Mouse (Mus musculus): ENCODE data around the gene Tppp.
"Not testable (repeated sequence)": the region's sequence is repeated elsewhere in the genome, so short reads cannot be mapped to it uniquely, and the experiment has no call there.

The Tppp gene

DNA sequence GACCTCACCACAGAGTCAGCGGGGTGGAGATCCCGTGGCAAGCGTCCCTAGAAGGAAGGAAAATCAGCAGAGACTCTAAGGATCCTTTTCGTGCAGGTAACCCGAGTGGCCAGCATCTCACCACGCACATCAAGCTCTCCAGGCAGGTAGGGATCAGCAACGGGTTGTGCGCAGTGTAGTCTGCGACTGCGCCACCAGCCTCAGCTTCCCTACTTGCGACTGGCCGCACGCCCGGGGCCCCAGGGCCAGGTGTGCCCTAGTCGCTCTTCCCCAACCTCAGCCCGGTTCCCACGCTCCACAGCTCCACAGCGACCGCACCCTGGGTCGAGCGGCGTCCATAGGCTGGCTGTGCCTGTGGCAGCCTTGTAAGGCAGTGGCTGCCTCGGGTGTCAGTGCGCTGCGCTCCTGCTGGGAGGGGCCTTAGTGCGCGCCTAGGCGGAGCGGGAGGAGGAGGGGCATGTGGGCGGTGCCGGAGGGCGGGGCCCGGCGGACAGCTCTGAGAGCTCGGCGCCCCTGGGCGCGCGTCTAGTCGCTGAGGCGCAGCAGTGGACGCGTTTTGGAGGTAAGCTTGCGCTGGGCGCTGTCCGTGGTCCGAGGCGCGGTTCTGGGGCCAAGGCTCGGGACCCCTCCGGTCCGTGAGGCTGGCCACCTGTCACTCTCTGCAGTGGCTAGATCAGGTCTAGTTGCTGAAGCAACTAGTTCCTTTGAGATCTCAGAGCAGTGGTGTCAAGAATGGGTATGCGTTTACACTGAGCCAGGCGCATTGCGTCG lies at the start of gene Tppp:
TSS of gene Tppp (plus strand) at position 460 of the 771 bp plus-strand sequence.
- DNase-seq (ENCODE audit: low spot score in 2 of 2): peak; percentile 92 to 94

DNA sequence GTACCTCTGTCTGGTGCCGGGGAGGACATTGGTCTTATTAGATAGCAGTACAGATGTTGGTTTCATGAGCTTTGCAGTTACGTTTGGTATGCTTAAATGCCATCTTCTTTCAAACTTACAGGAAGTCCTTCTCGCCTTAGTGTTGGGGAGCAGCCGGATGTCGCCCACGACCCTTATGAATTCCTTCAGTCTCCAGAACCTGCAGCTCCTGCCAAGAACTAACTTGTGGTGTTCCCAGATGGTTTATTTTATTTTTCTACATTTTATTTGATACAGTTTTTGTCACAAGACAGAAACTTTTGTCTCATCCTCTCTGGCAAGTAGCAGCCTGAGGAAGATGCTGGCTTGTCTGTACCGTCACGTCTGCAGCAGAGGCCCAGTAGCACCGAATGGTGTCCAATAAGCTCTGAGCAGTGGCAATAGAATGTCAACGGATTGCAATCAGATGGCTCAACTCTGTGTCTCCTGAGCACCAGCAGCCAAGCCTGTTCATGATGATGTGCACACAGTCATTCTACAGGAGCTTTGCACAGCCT lies 49.0 kb upstream of the Tppp start:
- no peak for DNase-seq (ENCODE audit: low spot score in 2 of 2)

DNA sequence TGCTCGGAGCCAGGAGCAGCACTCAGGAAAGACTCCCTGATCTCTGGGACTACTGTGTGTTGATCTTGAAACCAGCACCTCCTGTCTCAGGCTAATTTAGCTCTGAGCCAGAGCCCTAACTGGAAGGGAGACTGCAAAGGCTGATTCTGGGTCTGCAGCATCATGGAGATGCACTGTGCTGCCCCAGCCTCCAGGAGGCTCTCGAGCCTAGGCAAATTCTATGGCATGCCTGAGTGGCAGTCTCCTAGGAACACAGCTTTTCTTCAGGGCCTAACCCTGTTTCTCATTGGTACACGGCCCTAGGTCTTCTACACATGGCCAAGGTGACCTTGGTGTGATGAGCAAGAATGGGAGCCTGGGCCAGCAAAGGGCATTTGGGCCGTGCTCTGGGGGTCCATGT lies 48.0 kb upstream of the Tppp start:
- DNase-seq (ENCODE audit: low spot score in 2 of 2): no peak

DNA sequence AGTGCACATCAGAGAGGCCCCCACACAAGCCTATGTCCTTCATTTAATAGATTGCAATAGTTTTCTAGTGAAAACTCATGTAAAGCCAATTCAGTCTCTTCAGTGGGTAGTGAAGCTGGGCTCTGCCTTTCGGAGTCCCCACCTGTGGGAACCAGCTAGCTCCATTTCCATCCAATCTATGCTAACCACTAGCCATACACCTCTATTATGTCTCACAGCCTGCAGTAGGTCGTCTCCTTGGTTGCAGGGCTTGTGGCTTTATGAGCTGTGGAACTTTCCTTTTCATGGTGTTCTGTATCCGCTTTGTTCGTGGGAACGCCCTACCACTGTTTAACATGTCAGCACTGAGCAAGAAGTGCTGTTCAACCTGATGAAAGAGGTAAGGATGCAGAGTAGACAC lies 45.7 kb upstream of the Tppp start, which contains the start of gene Zdhhc11:
TSS of gene Zdhhc11 (plus strand) at position 301 of the 400 bp plus-strand sequence.
- DNase-seq (ENCODE audit: low spot score in 2 of 2): no peak

DNA sequence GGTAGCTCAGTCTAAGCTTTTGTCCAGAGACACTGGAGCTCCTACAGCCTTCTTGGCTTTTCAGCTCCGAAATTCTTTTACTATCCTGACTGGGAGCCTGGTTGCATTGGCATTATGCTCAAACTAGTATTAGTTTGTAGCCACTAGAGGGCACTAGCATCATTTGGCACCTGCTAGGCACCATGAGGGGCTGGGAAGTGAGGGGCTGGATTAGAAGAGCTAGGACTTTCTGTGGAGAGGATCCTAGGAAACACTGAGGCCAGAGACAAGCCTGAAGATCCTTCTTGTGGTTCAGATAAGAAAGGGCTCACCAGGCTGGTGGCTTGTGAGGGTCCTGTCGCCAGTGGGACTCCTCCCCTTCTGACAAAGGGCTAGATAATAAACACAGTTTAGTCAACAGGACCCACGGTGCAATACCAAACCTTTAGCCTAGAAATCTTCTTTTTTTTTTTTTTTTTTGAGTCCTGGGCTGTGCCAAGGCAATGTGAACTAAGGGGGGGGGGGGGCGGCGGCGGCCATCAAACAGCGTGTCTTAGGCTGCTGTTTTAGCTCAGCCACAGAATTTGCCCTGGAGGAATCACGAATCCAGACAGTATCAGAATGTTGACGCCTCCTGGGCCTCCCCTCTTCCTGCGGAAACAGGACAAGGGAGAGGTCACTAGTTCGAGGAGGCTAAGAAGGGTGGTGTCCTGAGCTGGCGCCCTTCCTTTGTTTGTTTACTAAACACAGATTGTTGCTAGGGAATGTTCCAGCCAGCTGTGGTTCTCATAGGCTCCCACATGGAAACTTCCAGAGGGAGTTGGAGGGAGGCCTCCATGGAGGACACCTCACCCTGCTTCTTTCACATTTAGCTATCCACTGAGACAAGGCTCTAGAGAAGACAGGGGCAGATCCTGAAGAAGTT lies 38.4 kb upstream of the Tppp start:
- peak in 1 of 2 experiments; percentile 23 for DNase-seq (ENCODE audit: low spot score in 2 of 2)

DNA sequence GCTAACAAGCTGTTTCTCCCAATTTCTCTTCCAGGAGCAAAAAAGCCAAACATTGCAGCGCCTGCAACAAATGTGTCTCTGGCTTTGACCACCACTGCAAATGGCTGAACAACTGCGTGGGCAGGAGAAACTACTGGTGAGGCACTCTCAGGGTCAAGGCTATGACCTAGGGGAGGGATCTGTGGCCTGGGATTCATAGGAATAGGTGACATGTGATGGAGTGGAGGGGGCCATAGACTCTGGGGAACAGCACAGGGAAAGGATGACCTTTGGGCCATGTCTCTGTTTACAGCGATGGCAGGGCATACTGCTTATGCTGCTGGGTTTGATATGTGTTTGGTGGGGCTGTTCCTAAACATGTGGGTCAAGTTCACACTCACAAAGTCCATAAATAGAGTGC lies 34.7 kb upstream of the Tppp start:
- no peak for DNase-seq (ENCODE audit: low spot score in 2 of 2)

DNA sequence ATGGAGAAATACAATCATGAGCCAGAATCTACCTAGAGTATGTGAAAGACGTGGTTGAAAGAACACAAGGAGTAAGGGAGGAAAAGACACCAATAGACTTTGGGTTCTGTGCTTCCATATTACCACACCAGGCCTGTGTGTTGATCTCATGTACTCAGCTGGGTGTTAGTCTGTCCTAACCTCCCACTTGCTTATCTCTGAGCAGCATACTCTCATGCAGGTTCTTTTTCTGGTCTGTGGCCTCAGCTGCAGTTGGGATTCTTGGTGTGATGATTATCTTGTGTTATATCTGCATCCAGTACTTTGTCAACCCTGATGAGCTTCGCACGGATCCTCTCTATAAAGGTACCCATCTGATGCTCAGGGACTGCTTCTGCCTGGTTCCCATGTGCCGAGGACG lies 32.3 kb upstream of the Tppp start:
- DNase-seq (ENCODE audit: low spot score in 2 of 2): no peak

DNA sequence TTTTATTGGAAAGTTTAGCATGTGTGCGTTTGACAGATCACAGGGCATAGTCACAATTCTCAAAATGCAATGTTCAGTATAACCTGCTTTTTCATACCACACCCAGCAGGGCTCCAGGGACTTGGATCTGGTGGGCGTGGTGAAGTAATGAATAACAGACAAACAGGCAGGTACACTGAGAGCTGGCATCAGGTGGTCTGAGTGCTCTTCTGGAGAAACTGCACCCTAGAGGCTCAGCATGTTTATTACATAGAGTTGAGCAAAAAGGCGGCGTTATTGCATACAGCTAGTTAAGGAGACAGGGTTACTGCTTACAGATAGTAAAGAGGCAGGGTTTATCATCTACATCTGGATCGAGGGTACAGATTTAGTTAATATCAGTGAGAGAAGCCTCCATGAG lies 18.9 kb upstream of the Tppp start:
- no peak for DNase-seq (ENCODE audit: low spot score in 2 of 2)

DNA sequence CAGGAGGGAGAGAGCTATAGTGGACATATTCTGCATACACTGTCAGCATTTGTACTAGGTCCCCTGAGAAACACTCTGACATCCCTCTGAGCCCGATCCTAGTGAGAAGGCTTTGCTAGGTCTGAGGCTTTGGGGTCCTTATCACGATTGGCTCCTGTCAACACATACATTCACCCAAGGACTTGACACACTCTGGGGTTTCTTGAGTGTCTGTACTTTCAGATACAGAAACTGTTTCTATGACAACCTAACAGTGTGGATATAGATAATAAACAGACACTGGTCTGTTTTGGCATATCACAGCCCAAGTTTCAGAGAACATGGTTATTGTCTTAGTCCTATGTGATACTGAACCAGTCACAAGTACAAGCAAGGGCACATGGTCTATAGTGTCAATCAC lies 18.4 kb upstream of the Tppp start:
- DNase-seq (ENCODE audit: low spot score in 2 of 2): no peak

DNA sequence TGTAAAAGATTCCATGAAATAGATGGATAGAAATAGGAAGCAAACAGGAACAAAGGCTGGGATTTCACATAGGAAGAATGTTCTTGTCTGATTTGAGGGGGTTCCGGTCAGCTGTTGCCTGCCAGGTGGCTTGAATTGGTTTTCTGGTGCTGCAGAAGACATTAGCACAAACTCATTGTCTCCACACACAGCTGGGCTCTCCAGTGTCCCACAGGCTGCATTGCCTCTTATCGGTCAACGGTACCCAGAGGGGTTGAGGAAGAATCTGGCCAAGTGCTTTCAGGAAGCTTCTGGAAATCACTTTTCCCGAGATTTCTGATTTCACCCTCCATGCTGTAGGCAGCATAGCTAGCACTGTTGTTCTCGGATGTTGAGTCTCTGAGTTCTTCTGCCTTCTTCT lies 17.9 kb upstream of the Tppp start:
- DNase-seq (ENCODE audit: low spot score in 2 of 2): no peak

DNA sequence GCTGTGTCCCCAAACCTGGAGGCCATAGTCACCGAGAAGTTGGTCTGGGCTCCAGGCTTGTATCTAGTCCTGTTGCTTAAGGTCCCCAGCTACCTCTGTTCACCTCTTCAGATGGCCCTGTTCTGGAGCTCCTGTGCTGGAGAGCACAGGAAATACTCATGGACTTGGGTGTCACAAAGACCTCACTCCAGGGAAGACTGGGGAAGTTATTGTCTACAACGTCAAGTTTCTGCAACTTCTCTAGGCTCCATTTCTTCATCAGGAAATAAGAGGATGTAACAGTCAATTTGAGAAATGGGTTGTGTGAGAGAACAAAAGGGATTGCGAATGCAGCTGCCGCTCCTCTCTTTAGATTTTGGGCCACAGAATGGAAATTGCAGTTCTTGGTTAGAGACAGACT lies 12.8 kb upstream of the Tppp start:
- DNase-seq (ENCODE audit: low spot score in 2 of 2): no peak

DNA sequence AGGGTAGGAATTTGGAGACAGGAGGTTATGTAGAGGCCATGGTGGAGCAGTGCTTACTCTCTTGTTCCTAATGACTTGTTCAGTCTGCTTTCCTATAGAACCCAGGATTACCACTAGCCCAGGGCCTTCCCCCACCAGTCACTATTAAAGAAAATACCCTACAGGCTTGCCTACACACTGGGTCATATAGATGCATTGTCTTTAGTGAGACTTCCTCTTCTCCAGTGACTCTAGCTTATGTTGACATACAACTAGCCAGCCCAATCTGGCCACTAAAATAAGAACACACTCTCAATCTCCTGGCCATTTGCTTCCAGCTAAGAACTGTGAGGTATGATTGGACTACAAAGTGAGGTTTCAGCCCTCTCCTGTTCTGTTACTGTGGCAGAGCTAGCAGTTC lies 8.7 kb upstream of the Tppp start:
- DNase-seq (ENCODE audit: low spot score in 2 of 2): no peak

DNA sequence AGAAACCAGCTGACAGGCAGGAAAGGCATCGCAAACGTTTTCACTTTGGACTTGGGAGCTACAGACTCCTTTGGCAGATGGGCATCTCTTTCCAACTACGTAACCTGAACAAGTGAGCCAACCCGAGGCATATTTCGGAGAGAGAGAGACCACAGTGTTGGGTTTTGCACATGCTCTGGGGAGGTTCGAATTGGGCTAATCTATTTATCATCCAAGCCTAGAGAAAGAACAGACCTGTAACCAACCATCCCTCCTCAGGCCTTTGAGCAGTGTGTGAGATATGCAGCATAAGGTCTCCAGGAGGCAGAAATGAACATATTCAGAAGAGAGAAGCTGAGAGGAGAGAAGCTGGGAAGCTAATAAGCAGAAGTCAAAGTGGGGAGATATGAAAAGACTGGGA lies 8.2 kb upstream of the Tppp start:
- no peak for DNase-seq (ENCODE audit: low spot score in 2 of 2)

DNA sequence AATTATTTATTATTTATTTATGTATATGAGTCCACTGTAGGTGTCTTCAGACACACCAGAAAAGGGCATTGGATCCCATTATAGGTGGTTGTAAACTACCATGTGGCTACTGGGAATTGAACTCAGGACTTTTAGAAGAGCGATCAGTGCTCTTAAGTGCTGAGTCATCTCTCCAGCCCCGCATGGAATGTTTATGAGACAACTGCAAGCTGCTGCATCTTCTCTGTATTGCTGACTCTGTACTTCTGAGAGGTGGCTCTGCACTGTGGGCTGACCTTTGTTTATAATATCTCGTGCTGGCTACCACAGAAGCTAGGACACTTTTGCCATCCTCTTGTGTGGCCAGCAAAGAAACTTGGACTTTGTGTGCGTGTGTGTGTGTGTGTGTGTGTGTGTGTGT lies 7.7 kb upstream of the Tppp start:
- DNase-seq (ENCODE audit: low spot score in 2 of 2): no peak

DNA sequence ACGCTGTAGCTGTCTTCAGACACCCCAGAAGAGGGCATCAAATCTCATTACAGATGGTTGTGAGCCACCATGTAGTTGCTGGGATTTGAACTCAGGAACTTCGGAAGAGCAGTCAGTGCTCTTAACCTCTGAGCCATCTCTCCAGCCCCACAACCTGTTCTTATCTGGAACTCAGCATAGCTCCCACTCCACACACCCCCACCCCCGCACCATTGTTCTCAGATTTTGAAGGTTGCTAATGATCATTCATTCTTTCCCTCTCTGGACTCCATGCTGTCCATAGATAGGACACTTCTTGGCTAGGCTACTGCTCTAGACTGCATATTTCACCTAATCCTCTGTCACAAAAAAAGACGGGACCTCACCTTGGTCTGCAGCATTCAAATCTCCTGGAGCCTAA lies 2.3 kb upstream of the Tppp start:
- not testable (repeated sequence) for DNase-seq (ENCODE audit: low spot score in 2 of 2)

DNA sequence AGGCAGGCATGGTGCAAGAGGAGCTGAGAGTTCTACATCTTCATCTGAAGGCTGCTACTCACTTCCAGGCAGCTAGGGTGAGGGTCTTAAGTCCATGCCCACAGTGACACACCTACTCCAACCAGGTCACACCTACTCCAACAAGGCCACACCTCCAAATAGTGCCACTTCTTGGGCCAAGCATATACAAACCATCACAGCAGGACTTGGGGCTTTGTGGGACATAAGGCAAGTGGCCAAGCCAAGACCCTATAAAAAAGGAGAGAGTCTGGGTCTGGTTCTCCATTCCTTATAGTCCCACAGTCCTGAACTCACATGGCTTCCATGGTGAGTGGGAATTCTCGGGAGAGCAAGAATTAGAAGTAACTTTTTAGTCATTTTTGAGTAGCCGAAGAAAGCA lies 991 bp upstream of the Tppp start:
- DNase-seq (ENCODE audit: low spot score in 2 of 2): not testable (repeated sequence)

DNA sequence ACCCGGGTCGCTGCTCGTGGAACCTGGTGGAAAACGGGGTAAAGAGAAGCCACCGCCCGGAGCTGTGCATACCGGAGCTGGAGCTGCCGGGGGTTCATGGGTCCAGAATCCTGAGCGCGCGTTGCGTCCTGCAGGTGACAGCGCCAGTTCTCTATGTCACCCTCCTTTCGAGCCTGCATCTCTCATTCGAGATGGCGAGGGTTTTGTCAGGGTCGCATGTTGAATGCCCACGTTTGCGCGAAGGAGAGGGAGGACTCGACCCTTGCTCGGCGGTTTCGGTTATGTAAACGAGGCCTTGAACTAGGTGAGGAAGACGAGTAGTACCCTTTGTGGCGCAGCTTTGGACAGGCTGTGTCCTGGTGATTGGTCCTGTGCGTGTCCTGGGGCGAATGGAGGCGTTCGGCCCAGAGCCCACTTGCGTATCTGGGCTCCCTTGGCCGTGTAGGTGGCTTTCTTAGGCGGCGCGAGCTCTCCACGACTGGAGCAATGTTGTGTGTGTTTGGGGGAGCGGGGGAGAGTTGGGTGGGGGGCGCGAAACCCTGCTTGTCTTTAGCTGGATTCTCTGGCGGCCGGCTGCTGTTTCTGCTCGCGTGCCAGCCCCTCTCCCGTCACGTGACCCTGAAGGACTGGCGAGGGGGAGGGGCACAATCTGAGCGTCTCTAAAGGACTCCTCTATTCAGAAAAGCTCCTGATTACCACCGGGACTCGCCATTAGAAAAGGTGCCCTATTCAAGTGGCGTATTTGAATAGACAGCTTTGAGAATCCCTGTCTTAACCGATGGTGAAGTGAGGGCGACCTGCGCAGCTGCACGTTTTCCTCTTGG lies 796 bp downstream of the Tppp start:
- DNase-seq (ENCODE audit: low spot score in 2 of 2): peak; percentile 27 to 69

DNA sequence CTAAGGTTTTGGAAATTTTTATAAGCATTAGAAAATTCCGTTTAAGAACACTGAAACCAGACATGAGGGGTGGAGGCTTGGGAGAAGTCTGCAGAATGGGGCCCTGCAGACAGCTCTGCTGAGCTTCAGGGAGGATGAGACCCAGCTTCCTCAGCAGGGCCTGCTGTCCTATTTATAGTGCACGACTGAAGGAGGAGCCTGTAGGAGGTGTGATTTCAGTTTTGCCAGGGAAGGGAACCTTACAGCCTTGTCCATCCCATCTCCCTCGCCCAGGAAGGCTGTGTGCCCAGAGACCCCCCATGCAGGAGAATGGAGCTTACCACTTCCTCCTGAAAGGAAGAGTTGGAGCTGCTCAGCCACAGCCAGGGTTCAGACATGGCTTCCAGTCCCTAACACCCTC lies 1.5 kb downstream of the Tppp start:
- no peak for DNase-seq (ENCODE audit: low spot score in 2 of 2)

DNA sequence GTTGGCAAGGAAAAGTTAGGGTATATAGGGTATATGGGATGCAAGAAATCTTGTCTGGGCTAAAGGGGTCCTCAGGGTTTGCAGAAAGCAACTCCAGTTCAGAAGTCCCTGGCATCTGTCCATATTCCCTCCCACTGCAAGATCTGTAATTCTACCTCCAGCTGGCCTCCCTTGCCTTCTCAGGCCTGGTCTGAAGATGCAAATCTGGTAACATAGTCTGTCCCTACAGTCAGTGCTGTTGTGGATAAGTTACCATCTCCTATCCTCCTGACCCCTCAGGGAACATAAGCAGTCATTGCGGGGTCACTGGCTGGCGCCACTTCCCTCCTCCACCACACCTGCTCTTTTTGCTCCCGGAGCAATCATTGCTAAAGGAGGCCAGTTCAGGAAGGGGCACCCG lies 6.7 kb downstream of the Tppp start:
- DNase-seq (ENCODE audit: low spot score in 2 of 2): no peak

DNA sequence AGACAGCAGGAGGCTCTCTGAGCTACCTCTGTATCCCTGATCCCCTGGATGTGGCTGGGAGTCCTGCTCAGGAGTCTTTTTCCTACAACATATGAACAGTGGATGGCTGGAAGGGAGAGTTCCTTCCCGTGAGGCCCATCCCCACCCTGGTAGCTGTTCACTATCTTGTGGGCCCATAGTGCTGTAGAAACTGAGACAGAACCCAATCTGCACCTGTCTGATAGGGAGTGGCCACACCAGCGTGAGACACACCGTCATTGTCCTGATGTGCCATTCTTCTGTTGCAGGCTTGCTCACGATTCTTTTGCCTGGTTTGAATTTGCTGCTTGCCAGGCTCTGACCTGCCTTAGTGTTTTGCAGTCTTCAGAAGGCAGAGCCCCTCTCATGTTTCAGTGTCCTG lies 8.2 kb downstream of the Tppp start:
- DNase-seq (ENCODE audit: low spot score in 2 of 2): no peak

DNA sequence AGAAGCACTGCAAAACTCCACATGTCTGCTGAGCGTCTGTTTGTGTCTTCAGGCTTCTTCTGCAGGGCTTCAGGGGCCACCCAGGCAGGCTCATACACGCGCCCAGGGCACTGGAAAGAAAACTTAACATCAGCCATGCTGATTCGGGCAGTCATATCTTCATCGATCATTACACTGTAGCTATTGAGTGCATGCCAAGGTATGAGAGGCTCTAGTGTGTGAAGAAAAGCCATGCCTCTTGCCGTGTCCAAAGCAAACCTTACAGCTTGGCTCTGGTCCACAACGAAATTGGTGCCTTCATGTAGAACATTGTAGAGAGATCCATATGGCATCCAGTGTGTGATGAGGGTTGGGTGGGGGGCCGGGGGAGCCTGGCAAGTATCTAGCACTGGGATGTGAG lies 9.8 kb downstream of the Tppp start:
- DNase-seq (ENCODE audit: low spot score in 2 of 2): not testable (repeated sequence)

All from spleen, postnatal 4 days (tissue).